In the genomic region with DNA sequence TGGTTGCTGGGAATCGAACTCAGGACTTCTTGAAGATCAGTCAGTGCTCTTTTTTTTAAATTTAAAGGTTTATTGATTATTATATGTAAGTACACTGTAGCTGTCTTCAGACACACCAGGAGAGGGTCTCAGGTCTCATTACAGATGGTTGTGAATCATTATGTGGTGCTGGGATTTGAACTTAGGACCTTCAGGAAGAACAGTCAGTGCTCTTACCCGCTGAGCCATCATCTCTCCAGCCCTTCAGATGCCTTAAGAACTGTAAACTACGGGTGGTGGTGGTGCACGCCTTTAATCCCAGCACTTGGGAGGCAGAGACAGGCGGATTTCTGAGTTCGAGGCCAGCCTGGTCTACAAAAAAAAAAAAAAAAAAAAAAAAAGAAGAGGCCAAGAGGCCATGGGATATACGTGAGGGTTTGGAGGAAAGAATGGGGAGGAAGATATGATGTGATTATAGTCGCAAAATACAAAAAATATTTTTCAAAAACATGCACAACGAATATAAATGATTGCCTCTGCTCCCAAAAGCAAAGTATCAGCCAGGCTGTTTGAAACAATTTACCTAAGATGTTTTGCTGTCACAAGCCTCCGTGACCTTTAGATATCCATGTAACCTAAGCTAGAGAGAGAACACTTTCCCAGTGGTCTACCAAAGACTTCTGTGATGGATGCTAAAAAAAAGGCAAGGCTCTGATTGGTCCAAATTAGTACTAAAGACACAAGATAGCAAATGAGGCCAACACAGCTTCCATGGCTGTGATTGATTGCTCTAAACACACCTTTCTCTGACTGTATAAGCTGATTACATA, we compare ENCODE assay signal across 8 mouse cellular contexts. TPM values are rescaled to one million over a fixed set of nuclear protein-coding genes. Genes with fewer than 3 reads are reported as not detected.
DNase-seq lines count a peak whose midpoint lies in the region; ATAC-seq and TF ChIP-seq lines count a peak whose summit lies in the region.

No protein-coding gene starts in this region.

- no peak for DNase-seq in gastrocnemius, adult 2 months
- DNase-seq in gastrocnemius, adult 8-10 months (ENCODE audit: low spot score in 2 of 2) = no peak
- peak; percentile 8 for DNase-seq in retina, postnatal 1 day
- DNase-seq in retina, embryonic 14.5 days (ENCODE audit: low spot score) = no peak
- DNase-seq in limb, embryonic 10.5 days (ENCODE audit: low spot score) = no peak
- DNase-seq in layer of hippocampus, adult 18-20 months (ENCODE audit: low spot score in 2 of 2) = no peak
- DNase-seq in cerebellum, adult 11-12 months = no peak

- no peaks in the 10 kb centered on the region for H3K27me3 ChIP-seq in limb, embryonic 10.5 days (ENCODE audit: low read depth, poor library complexity, severe bottlenecking)
- H3K27me3 ChIP-seq in stomach, embryonic 15.5 days (replicated peaks) = no peaks in the 10 kb centered on the region

- 0 out of 2 replicates have a peak overlapping the region, but pooled peaks have one; percentile 63 for H3K27ac ChIP-seq in gastrocnemius, adult 2 months
- peak overlapping the region; percentile 96 for H3K27ac ChIP-seq in limb, embryonic 10.5 days
- H3K27ac ChIP-seq in stomach, embryonic 15.5 days = peak overlapping the region; percentile 80

- peaks cover 25% of the 10 kb centered on the region for H3K36me3 ChIP-seq in limb, embryonic 10.5 days
- H3K36me3 ChIP-seq in stomach, embryonic 15.5 days = peaks cover 18% of the 10 kb centered on the region

- H3K9me3 ChIP-seq in limb, embryonic 10.5 days (replicated peaks) = no peaks in the 10 kb centered on the region
- no peaks in the 10 kb centered on the region for H3K9me3 ChIP-seq in stomach, embryonic 15.5 days

- intact Hi-C loops in gastrocnemius, adult 2 months (cut with DNase I) = no loop called here

- no peak for ATAC-seq in stomach, embryonic 15.5 days (ENCODE audit: insufficient read depth, low FRiP score, low read depth)

- no peak overlapping the region for H3K4me2 ChIP-seq in stomach, embryonic 15.5 days

- no peak overlapping the region for H3K9ac ChIP-seq in stomach, embryonic 15.5 days

- no peak for TF ChIP-seq CTCF in gastrocnemius, adult 2 months (IDR thresholded peaks at IDR 0.05)

- H3K4me3 ChIP-seq in gastrocnemius, adult 2 months = no peak overlapping the region
- peak overlapping the region; percentile 38; the same call in 1 of the 2 replicates for H3K4me3 ChIP-seq in limb, embryonic 10.5 days
- no peak overlapping the region for H3K4me3 ChIP-seq in stomach, embryonic 15.5 days (replicated peaks)

- 66% methylated on average over 10 of the region's 10 CpGs for WGBS in limb, embryonic 10.5 days
- WGBS in stomach, embryonic 15.5 days = 65% methylated on average over 10 of the region's 10 CpGs

- H3K4me1 ChIP-seq in limb, embryonic 10.5 days = peaks cover 4% of the 10 kb centered on the region; the same call in 1 of the 2 replicates
- H3K4me1 ChIP-seq in stomach, embryonic 15.5 days = no peaks in the 10 kb centered on the region

RNA-seq across cellular contexts. Expression of a gene that starts 21.9 kb away (rescaled TPM):
- 10 to 100 TPM; 46.4 to 60.7 TPM for total RNA-seq in gastrocnemius, adult 2 months (2021)
- 10 to 100 TPM; 47.6 to 70.5 (median 62.1) TPM for total RNA-seq in gastrocnemius, adult 8-10 months (2022)
- 61.6 and 74.4 TPM in 2 replicates for polyA plus RNA-seq in limb, embryonic 10.5 days (2016; fragmentation: Nextera tagmentation; extraction: Ambion mirVana)
- polyA plus RNA-seq in stomach, embryonic 15.5 days (2015; fragmentation: Nextera tagmentation; extraction: Ambion mirVana) = 91.5 and 92.2 TPM in 2 replicates
- total RNA-seq in layer of hippocampus, adult 18-20 months (2021) = 100 to 1,000 TPM; 103 to 118 TPM

RNA-seq across cellular contexts. Expression of a gene that starts 26.2 kb away (rescaled TPM):
- 1 to 10 TPM; 4.3 to 5.0 TPM for total RNA-seq in gastrocnemius, adult 2 months (2021)
- 1 to 10 TPM; 3.9 to 5.9 (median 5.4) TPM for total RNA-seq in gastrocnemius, adult 8-10 months (2022)
- 47.9 and 56.6 TPM in 2 replicates for polyA plus RNA-seq in limb, embryonic 10.5 days (2016; fragmentation: Nextera tagmentation; extraction: Ambion mirVana)
- polyA plus RNA-seq in stomach, embryonic 15.5 days (2015; fragmentation: Nextera tagmentation; extraction: Ambion mirVana) = 24.2 and 27.0 TPM in 2 replicates
- total RNA-seq in layer of hippocampus, adult 18-20 months (2021) = 1 to 10 TPM; 8.3 to 8.8 TPM

RNA-seq across cellular contexts. Expression of a gene that starts 27.3 kb away (rescaled TPM):
- total RNA-seq in gastrocnemius, adult 2 months (2021) = 10 to 100 TPM; 18.2 to 22.5 TPM
- 10 to 100 TPM; 12.1 to 18.3 (median 13.4) TPM for total RNA-seq in gastrocnemius, adult 8-10 months (2022)
- 97.8 and 113 TPM in 2 replicates for polyA plus RNA-seq in limb, embryonic 10.5 days (2016; fragmentation: Nextera tagmentation; extraction: Ambion mirVana)
- polyA plus RNA-seq in stomach, embryonic 15.5 days (2015; fragmentation: Nextera tagmentation; extraction: Ambion mirVana) = 112 and 113 TPM in 2 replicates
- total RNA-seq in layer of hippocampus, adult 18-20 months (2021) = 10 to 100 TPM; 57.2 to 61.0 TPM

RNA-seq across cellular contexts. Expression of a gene that starts 27.5 kb away (rescaled TPM):
- total RNA-seq in gastrocnemius, adult 2 months (2021) = 10 to 100 TPM; 54.7 to 61.6 TPM
- 10 to 100 TPM; 64.6 to 68.1 (median 66.6) TPM for total RNA-seq in gastrocnemius, adult 8-10 months (2022)
- polyA plus RNA-seq in limb, embryonic 10.5 days (2016; fragmentation: Nextera tagmentation; extraction: Ambion mirVana) = 50.4 and 74.2 TPM in 2 replicates
- 63.7 and 68.6 TPM in 2 replicates for polyA plus RNA-seq in stomach, embryonic 15.5 days (2015; fragmentation: Nextera tagmentation; extraction: Ambion mirVana)
- total RNA-seq in layer of hippocampus, adult 18-20 months (2021) = 100 to 1,000 TPM in 1 of 2 experiments, 10 to 100 TPM in 1; 99.5 to 105 TPM

RNA-seq across cellular contexts. Expression of a gene that starts 56.2 kb away (rescaled TPM):
- total RNA-seq in gastrocnemius, adult 2 months (2021) = 100 to 1,000 TPM; 113 to 123 TPM
- total RNA-seq in gastrocnemius, adult 8-10 months (2022) = 100 to 1,000 TPM in 3 of 4 experiments, 10 to 100 TPM in 1; 92.5 to 114 (median 104) TPM
- polyA plus RNA-seq in limb, embryonic 10.5 days (2016; fragmentation: Nextera tagmentation; extraction: Ambion mirVana) = 48.6 and 56.4 TPM in 2 replicates
- 80.9 and 82.1 TPM in 2 replicates for polyA plus RNA-seq in stomach, embryonic 15.5 days (2015; fragmentation: Nextera tagmentation; extraction: Ambion mirVana)
- total RNA-seq in layer of hippocampus, adult 18-20 months (2021) = 10 to 100 TPM; 44.2 to 48.4 TPM
